Mouse (Mus musculus): ENCODE data around the gene Pros1.

Pros1 gene

DNA sequence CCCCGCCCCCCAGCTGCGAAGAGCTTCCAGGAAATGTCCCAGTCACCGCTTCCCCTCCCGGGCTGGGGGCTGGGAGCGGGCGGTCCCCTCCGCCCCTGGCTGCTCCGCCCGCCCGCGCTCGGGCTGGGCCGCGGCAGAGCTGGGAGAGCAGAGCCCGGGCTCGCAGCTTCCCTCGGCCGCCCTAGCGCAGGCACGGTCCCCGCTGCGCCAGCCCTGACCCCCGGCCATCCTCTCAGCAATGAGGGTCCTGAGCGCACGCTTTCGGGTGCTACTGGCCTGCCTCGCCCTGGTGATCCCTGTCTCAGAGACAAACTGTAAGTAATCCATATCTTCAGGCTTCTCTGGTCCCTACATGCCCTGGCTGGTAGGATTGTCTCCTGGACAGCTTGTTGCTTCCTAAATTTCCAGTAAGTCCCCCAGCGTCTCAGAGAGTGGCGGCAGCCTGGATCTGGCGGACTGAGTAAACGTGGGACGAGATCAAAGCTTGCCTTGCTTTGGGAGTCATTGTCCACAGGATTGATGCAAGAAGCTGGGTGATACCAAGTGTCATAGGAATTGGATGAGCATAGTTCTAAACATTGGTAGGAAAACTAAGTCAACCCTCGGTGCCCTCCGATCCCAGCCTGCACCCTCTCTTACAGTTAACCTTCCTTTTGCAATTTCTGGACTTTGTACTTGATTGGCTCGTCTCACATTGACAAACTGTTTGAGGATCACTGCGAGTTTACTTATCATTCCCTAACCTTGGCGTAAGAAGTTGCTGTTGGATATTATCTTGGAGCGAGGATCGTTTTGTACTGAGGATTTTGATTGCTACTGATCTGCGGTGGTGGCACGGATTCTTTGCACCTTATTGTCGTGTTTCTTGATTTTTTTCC lies at the start of gene Pros1:
Gene Pros1 (plus strand): TSS at position 117 of the 878 bp plus-strand sequence.
- DNase-seq: peak; percentile 57

DNA sequence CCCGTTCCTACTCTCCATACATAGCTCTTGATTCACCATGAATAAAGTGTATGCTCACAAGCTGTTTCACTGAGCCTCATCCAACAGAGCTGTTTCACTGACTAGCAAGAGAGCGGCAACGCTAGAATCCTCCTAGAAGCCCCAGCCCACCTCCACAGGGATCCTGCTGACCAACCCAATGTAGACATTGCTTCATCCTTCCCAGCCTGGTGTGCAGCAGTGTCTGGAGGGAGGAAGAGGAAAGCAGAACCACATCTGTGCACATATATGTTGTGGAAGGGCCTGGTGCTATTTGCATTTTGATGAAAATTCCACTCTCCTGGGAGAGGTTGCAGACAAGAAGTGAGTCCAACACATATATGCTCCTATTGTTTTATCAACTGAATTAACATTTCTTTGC lies 49.5 kb upstream of the Pros1 start:
- DNase-seq: no peak

DNA sequence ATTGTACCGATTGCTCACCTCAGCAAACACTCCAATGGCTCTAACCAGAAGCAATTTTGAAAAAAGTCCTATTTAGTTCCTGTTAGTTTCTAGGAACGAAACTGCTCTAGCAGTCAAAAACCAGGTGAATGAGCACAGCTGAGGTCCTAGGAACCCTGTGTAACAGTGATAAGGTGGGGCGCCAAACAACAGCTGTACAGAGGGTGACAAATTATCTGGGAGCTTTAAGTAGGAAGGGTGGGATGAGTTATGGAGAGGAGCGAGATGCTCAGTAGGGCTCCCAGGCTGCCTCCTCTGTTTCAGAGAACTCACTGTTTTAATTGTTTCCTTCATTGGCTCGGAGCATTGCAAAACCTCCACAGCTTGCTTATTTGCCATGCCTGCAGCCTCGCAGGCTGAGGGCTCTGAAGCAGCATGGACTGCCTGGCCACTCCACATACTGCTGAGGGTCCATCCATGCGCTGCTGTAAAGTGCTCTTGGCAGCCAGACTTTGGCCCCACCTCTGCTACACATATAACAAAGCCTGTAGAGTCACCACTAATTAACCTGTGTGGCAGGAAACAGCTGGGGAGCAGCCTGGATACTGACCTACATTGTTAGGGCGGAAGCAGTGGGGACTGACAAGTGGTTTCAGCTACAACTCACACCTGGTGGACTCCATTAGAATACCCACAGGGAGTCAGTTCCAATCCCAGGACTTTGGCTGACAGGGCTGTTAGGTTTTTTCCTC lies 46.7 kb upstream of the Pros1 start:
- peak; percentile 47 for DNase-seq

DNA sequence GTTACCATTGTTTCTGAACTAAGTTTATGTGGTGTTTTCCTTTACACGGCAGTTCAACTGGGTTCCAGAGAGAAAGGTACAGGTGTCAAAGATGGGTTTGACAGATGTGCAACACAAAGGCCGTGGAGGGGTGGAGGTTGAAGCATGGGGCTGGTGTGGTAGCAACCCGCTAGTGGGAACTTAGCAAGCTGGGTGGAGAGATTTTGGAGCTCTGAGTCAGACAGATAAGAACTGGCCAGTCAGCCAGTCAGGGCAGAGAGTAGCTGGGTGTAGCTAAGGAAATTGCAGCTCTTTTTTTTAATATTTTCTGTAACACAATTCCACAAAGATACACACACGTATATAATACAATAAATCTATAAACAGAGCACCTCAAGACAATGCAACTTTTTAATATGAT lies 43.3 kb upstream of the Pros1 start:
- DNase-seq: no peak

DNA sequence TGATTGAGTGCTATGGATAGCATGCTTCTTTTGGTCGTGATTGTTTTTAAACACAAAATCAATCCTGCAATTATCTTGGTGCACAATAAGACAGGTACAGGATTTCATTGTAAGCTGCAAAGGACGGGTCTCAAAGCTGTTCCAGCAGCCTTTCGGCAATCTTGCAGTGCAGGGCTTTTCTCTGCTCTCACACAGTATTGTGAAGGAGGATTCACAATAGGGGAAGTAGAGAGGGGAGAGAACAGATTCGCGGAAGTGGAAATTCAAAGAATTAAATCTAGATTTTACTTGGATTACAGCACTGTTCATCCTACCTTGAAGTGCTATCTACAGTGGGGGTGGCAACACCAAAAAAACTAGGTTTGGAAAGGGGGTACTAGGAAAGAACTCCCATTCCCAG lies 40.3 kb upstream of the Pros1 start:
- no peak for DNase-seq

DNA sequence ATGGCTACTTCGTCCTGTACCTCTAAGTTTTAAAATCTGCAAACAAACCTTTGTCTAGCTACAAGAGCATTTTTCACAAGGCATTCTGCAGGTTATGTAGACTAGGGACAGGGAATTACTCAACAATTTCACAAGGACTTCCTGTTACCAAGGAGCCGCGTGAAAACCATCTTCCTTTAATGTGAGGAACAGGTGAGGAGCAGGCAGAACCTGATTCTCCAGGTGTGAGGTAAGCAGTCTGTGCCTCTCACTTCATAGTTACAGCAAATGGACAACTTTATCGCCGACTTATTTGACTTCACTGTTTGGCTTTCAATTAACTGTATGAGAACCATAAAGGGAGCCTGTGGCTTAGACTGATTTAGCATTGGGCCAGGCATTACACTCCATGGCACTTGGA lies 39.6 kb upstream of the Pros1 start, which contains the start of gene Stx19:
Gene Stx19 (plus strand): TSS at position 186 of the 400 bp plus-strand sequence.
- DNase-seq: no peak

DNA sequence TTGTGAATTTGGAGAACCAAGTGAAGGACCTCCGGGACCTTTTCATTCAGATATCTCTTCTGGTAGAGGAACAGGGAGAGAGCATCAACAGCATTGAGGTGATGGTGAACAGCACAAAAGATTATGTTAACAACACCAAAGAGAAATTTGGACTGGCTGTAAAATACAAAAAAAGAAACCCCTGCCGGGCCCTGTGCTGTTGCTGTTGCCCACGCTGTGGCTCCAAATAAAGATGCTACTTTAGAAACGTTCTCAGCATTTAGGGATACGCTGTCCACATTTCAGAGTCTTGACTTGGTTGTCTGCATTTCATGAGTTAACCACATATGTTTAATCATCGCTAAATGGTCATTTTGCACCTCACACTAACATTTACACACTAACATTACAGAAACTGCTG lies 31.6 kb upstream of the Pros1 start:
- DNase-seq: no peak

DNA sequence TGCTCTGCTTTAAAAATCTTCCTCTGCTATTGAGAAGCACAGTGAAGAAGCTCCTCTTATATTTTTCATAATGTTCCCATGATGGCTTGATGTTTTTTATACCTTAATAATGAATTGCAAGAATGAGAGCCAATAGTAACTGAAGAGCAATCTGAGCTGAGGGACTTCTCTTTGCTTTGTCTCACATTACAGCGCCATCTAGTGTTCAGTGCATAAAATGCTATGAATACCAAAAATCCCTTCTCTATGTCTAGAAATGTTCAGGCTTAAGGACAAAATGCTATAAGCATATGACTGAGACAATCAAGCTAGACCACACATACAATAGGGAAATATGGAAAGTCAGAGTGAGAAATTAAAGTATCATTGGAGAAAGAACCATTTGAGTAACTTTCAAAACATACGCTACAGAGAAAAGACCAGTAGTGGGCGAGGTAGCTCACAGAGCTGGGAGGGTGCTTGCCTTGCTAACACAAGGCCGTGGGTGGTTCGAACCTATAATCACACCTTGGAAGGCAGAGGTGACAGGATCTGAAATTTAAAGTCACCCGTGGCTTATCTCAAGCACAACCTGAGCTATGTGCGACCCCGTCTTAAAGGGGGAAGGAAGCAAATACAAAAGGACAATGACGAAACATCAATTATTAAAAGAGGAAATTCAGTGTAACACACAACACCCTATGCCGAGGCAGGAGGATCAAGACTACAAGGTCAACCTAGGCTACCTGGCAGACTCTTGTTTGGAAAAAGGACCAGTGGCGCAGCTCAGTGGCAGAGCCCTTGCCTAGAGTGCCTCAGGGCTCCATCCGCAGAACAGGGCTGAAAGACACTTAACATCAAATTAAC lies 27.7 kb upstream of the Pros1 start:
- no peak for DNase-seq

DNA sequence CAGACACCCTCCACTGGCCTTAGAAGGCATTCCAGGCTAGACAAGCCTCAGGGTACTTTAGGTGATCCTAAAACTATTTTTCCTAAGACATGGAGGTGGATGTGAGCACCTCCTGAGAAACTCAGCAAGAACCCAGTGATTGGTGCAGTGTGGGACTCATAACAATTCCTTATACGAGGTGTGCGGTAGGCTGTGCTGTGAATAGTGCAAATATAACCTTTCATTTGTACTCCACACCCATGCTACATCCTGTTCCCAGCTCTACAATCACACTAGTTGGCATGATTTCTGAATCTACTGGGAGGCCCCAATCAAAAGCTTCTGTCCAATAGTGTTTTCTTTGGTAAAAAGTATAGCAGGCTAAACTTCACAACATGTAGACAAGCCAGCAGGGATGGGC lies 22.1 kb upstream of the Pros1 start:
- DNase-seq: no peak

DNA sequence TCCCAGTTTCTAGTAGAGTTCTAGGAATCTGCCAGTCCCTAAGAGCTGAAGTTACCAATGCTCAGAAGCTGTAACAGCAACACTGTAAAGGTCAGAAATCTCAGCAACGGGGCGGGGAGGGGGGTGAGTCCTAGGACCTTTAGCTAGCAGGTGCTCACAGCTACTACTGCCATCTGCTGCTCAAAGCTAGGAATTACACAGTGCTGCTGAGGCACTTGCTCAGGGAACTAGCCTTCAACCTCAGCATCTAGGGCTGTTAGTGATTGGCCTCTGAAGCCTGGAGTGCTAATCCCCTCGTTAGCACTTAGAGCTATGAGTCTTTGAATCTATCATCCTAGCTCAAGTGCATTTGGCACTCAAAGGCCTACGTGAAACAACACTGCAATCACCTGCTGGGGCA lies 21.6 kb upstream of the Pros1 start:
- DNase-seq: peak; percentile 68

DNA sequence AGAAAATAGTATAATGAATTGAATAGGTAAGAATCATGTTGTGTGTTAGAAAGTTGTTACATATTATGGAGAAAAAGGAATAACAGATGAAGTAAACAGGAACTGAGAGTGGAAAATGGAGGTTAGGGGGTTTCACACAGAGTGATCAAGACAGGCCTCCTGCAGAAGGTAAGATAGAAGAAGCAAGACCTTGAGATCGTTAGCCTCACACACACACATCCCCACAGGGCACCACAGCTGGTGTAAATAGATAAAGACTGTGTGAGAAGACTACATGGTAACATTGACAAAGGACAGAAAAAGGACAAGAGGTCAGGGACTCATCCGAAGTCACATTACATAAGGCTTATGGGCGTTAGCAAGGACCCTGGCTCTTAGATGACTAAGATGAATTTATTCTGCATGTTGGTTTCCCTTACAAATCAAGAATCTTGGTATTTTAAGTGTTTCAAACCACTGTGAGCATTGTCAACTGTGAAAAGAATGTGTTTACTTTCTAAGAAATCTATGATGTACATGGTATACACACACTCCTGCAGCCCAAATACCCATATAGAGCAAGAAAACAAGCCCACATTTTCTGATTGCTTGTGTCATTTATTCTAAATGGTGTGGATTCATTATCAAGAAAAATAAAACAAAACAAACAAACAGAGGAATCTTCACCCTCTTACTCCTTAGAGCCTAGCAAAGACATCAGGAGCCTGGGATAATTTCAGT lies 19.9 kb upstream of the Pros1 start:
- no peak for DNase-seq

DNA sequence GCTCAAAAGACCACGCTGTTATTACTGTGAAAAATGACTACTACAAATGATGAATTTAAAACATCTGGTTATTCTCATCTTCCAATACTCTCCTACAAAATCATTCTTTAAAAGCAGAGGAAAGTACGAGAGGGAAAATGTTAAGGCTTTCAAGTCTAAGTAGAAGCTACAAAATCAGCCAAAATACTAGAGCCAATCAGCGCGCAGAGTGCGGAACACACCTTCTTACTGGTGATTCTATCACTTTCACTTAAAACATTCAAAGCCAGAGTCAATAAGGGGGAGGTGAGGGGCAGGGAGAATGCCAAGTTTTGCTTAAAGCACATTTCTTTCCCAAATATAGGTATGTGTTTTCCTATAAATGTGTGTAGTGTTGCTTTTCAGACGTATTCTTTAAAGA lies 8.8 kb upstream of the Pros1 start:
- DNase-seq: no peak

DNA sequence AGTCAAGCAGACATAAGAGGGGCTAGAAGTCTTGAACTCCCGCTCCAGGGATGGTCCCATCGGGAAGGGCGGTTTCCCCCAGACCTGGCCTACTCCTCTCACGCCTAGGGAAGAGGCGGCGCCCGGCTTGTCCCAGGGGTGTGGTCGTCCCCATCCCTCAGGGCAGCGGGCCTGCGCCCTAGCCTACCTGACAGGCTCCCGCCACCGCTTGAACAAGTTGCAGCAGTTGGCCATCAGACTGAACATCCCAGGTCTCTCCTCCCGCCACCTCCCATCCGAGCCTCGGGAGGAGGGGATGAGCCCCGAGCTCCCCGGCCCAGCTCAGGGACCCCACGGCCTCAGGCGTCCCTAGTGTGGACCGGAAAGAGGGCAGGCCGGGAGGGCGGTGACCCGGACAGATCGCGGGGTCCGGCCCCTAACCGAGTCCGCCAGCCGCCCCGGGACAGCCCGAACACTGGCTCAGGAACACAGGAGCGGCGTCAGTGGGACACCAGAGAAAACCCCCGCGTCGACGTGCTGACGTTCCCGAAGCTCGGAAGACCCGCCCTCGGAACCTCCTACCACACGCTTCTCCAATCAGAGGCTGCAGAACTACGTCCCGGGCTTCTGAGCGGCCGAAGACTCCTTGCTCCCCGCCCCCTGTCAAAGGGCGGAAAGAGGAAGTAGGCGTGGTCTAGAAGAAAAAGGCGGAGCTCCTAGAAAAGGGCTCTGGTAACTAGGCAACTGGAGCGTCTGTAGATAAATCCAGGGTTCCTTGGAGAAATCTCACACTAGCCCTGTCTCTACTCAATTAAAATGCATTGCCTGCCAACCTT lies 7.4 kb upstream of the Pros1 start, which contains the start of gene Arl13b:
Gene Arl13b (minus strand): TSS at position 543 of the 815 bp plus-strand sequence.
- peak; percentile 87 for DNase-seq

DNA sequence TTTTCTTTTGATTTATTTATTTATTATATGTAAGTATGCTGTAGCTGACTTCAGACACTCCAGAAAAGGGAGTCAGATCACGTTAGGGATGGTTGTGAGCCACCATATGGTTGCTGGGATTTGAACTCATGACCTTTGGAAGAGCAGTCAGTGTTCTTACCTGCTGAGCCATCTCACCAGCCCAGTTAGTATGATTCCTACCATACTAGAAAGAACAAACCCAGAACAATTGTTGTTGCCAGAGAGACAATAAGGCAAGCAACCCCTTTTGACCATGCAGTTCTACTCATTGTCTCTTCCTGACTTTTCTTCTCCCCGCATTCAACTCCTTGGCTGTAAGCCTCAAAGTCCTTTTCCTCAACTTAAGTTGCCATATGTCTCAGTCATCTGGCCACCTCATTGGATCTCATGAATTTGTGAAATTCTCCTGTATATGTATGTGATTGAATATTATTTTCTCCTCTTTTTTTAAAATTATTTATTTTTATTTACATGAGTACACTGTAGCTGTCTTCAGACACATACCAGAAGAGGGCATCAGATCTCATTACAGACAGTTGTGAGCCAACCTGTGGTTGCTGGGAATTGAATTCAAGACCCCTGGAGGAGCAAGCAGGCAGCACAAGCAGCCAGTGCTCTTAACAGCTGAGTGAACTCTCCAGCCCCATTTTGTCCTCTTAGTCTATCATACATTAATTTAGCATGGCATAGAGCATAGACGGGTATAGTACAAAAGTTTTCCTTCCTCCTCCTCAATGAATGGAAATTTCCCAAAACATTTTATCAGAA lies 1.4 kb upstream of the Pros1 start:
- DNase-seq: peak; percentile 18

DNA sequence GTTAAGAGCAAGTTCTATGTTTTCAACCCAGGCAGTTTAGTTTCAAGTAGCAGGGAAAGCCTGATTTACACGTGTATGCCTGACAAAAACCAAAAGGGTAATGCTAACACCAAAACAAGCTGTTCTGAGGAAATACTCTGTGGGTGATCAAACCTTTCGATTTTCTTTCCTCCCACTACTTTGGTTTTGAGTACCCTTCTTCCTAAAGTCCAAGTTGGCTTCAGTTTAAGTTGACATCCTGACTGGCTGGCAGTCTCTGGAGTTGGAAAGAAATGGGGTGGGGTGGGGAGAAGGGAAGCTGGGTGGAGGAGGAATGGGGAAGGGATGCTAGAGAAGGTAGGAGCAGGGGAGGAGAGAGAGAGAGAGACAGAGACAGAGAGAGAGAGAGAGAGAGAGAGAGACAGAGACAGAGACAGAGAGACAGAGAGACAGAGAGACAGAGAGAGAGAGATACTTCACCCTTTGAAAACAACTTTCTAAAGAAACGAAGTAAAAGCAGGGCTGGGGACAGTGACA lies 438 bp upstream of the Pros1 start:
- DNase-seq: no peak

DNA sequence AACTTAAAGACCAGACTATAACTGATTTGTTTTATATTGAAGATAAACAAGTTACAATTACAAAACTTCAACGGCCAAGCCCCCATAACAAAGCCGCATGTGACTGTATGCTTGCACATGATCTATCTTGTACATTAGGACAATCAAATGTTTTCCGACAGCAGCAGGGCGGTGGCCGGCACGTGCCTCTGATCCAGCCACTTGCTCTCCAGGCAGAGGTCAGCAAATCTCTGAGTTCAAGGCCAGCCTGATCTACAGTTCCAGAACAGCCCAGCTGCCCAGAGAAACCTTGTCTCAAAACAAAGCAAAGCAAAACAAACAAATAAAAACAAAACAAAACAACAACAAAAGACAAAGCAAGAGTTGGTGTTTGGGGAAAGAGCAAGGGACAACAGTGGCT lies 1.3 kb downstream of the Pros1 start:
- DNase-seq: no peak

DNA sequence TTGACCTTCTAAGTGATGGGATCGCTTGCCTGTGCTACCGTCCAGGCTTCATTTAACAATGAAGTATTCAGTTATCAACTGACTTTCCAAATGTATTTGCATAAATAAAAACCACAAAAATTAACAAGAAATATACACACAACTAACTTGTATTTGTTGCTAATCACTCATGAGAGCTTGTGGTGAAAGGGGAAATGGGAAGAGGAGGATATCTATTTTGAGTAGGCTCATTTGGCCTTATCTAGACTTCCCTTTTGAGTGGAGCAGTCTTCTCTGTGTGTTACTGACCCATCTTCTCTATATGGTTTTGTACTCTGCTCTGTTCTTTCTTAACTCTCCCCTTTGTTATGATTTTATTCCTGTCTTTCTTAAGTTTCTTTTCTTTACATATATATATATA lies 2.2 kb downstream of the Pros1 start:
- DNase-seq: no peak

DNA sequence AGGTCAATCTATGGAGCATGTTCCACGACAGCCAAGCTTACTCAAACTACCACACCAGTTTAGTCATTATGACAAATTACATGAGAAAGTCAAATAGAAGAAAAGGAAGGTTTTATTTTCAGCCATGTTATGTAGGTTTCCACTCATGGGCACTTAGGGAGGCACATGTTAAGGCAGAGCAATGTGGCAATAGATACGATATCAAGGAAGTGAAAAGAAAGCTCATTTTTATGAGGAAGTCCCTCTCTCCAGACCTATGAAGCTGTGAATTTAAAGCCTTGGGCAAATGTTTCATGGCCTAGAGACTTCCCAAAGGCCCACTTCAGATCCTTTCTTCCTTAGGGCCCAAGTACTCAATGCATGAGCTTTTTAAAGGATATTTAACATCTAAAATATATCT lies 3.4 kb downstream of the Pros1 start:
- no peak for DNase-seq

DNA sequence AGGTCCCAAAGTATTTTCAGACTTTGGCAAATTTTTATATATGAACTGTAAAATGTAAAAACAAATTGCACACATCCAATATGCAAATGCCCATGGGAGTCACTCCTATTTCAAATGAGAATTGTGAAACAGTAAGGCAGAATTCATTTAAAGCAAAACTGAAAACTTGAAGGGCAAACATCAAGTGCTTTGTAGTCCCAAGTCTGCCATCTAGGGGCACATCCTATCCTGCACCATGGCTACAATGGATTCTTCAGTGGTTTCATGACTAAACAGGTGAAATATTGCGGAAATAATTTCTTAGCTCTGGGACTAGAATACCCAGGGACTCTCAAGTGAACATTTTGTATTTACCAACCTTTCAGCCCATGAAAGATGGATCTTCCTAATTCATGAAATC lies 3.9 kb downstream of the Pros1 start:
- DNase-seq: no peak

DNA sequence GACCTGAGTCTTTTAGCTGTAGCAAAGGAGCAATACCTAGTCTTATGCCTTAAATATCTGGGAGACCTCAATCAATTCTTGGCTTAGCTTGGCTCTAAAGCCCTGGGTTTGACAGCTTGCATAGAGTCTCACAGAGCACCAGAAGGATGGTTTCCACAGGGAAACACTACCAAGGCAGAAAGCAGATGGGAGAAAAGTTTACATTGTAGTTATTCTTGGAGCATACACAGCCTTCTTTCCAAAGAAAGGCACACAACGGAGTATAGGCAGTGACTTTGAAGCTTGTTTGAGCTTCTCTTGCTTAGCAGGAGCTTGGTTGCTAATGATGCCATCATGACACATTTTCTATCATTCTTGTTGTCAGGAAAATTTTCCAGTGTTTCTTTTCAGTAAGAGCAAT lies 6.0 kb downstream of the Pros1 start:
- no peak for DNase-seq

DNA sequence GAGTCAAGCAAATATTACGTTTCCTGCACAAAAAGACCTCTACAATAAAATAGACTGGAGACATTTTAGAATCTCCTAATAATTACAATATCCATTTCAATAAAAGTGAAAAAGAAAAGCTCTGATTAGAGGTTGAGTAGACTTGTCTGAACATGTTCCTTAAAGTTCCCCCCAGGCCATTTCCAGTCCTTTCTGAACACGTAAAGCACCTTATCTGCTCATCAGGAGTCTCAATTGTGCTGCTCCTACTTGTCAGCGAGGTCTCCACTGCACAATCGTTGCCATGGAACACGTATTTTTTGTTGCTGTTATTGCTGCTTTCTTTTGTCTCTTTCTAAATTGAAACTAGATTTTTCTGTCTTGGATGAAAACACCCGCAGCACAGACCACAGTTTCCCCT lies 7.3 kb downstream of the Pros1 start:
- DNase-seq: no peak

Measured in thymus, postnatal 4 days (tissue).